Mouse (Mus musculus) limb, embryonic 14.5 days (tissue): ENCODE measurements at regions not wholly inside any gene's neighbourhood (a gene's known extent, or its start where the extent isn't known, plus 50 kb on each side); places are given as distances from the start of the nearest gene placed in this dataset.

Experiments used
- ATAC-seq: fragments of 200-750 bp; cut with Nextera tagmentation; 2 replicates; pipeline ENCODE4 v1.8.0; 2017; ENCODE audit warnings: low read depth, moderate number of reproducible peaks, moderate TSS enrichment; ENCODE audit not compliant: low FRiP score
- DNase-seq: peaks from one replicate; pipeline ENCODE4 v3.0.0-alpha.2; 2015; ENCODE audit warnings: low spot score
- H3K27ac ChIP-seq: fragments of 300-500 bp; sonication (generic); replicated peaks from 2 replicates; pipeline ENCODE4 v1.5.1; 2014; ENCODE audit warnings: low read depth, mild to moderate bottlenecking, low read length, moderate library complexity, mixed read lengths
- H3K27me3 ChIP-seq: fragments of 300-500 bp; sonication (generic); 2 replicates; pipeline ENCODE4 v1.6.1; 2014; ENCODE audit warnings: low read length, mixed read lengths; ENCODE audit not compliant: control insufficient read depth, insufficient read depth
- H3K36me3 ChIP-seq: fragments of 300-500 bp; sonication (generic); 2 replicates; pipeline ENCODE4 v1.6.1; 2014; ENCODE audit warnings: mild to moderate bottlenecking, low read length, moderate library complexity, mixed read lengths; ENCODE audit not compliant: control insufficient read depth, insufficient read depth
- H3K4me1 ChIP-seq: fragments of 300-500 bp; sonication (generic); 2 replicates; pipeline ENCODE4 v1.6.1; 2014; ENCODE audit warnings: antibody characterized with exemption, low read length, mixed read lengths; ENCODE audit not compliant: control insufficient read depth, insufficient read depth
- H3K4me2 ChIP-seq: fragments of 300-500 bp; sonication (generic); replicated peaks from 2 replicates; pipeline ENCODE4 v1.6.1; 2014; ENCODE audit warnings: low read depth, mild to moderate bottlenecking, low read length, moderate library complexity; ENCODE audit not compliant: severe bottlenecking
- H3K4me3 ChIP-seq: fragments of 300-500 bp; sonication (generic); replicated peaks from 2 replicates; pipeline ENCODE4 v1.5.1; 2014; ENCODE audit warnings: low read length
- H3K9ac ChIP-seq: fragments of 300-500 bp; sonication (generic); 2 replicates; pipeline ENCODE4 v1.6.1; 2014; ENCODE audit warnings: mild to moderate bottlenecking, low read depth, low read length, moderate library complexity; ENCODE audit not compliant: severe bottlenecking
- H3K9me3 ChIP-seq: fragments of 300-500 bp; sonication (generic); 2 replicates; pipeline ENCODE4 v1.6.1; 2016; ENCODE audit warnings: low read length; ENCODE audit not compliant: control insufficient read depth
- POLR2A ChIP-seq: fragments of 200-500 bp; IDR thresholded peaks from 2 replicates; pipeline ENCODE4 v1.8.0; 2012; ENCODE audit warnings: inconsistent platforms, mild to moderate bottlenecking, moderate library complexity, borderline replicate concordance; ENCODE audit not compliant: insufficient read depth, insufficient read length; ENCODE audit errors: extremely low read depth
- WGBS: fragments of 180-500 bp; shearing (Covaris S2); extraction: QIAGEN DNeasy Blood & Tissue Kit; methylation state at CpG from one replicate; pipeline ENCODE4 v1.1.7; 2014; 5-methylcytosine and 5-hydroxymethylcytosine counted together

- WGBS = 52% methylated on average over 4 of the region's 4 CpGs
- DNase-seq = no peak
- ATAC-seq = no peak; the same call in 1 of the 2 replicates
- no peaks in the 10 kb centered on the region for H3K36me3 ChIP-seq
- no peak for TF ChIP-seq POLR2A
- H3K4me3 ChIP-seq = no peak overlapping the region
- H3K9ac ChIP-seq = no peak overlapping the region
- no peaks in the 10 kb centered on the region for H3K9me3 ChIP-seq
- 0 out of 2 replicates have a peak, but pooled peaks cover 4% of the 10 kb centered on the region for H3K4me1 ChIP-seq
- no peak overlapping the region for H3K4me2 ChIP-seq
- no peak overlapping the region for H3K27ac ChIP-seq
- H3K27me3 ChIP-seq = no peaks in the 10 kb centered on the region
These were observed 84.8 kb upstream of the Sox2 start for GRCm38 (mm10) chr3:34565386-34565785.

GRCm38 (mm10) chr3:34562893-34563292, 87.3 kb upstream of the Sox2 start:
- 53% methylated on average over 8 of the region's 8 CpGs for WGBS

GRCm38 (mm10) chr3:34561709-34562108, 88.5 kb upstream of the Sox2 start:
- Histone ChIP-seq H3K4me3 (no peak overlapping the region), H3K27me3 (no peaks in the 10 kb centered on the region), H3K36me3 (no peaks in the 10 kb centered on the region), H3K27ac (no peak overlapping the region), H3K9ac (no peak overlapping the region), H3K4me1 (no peaks in the 10 kb centered on the region), H3K4me2 (no peak overlapping the region), H3K9me3 (no peaks in the 10 kb centered on the region)
- WGBS = 54% methylated on average over 5 of the region's 5 CpGs
- no peak for ATAC-seq
- DNase-seq = no peak
- TF ChIP-seq POLR2A = no peak

More at GRCm38 (mm10) chr3:34562893-34563292, 87.3 kb upstream of the Sox2 start:
- Histone ChIP-seq H3K9ac (no peak overlapping the region), H3K36me3 (no peaks in the 10 kb centered on the region), H3K9me3 (no peaks in the 10 kb centered on the region), H3K27ac (no peak overlapping the region), H3K27me3 (no peaks in the 10 kb centered on the region), H3K4me3 (no peak overlapping the region), H3K4me1 (no peaks in the 10 kb centered on the region), H3K4me2 (no peak overlapping the region)
- no peak for DNase-seq
- ATAC-seq = no peak
- TF ChIP-seq POLR2A = no peak

GRCm38 (mm10) chr3:34559841-34560703, 90.1 kb upstream of the Sox2 start:
- H3K4me2 ChIP-seq = no peak overlapping the region
- ATAC-seq = no peak
- DNase-seq = no peak
- TF ChIP-seq POLR2A = no peak
- H3K9me3 ChIP-seq = no peaks in the 10 kb centered on the region
- H3K4me1 ChIP-seq = no peaks in the 10 kb centered on the region
- 73% methylated on average over 13 of the region's 13 CpGs for WGBS
- no peak overlapping the region for H3K4me3 ChIP-seq
- H3K27ac ChIP-seq = no peak overlapping the region
- no peak overlapping the region for H3K9ac ChIP-seq
- no peaks in the 10 kb centered on the region for H3K27me3 ChIP-seq
- no peaks in the 10 kb centered on the region for H3K36me3 ChIP-seq

- Histone ChIP-seq H3K4me2 (no peak overlapping the region), H3K36me3 (no peaks in the 10 kb centered on the region), H3K27me3 (no peaks in the 10 kb centered on the region), H3K9me3 (no peaks in the 10 kb centered on the region), H3K9ac (no peak overlapping the region), H3K4me3 (no peak overlapping the region), H3K4me1 (no peaks in the 10 kb centered on the region), H3K27ac (no peak overlapping the region)
- DNase-seq (no peak), ATAC-seq (no peak)
- 75% methylated on average over 10 of the region's 10 CpGs for WGBS
- no peak for TF ChIP-seq POLR2A
These were observed 91.2 kb upstream of the Sox2 start for GRCm38 (mm10) chr3:34558821-34559520.
